Mouse (Mus musculus): ENCODE results near the gene Map4k4. TPM values are rescaled to one million over a fixed set of nuclear protein-coding genes. Genes with fewer than 3 reads are reported as not detected.

Map4k4 gene
- polyA plus RNA-seq, 1 experiment from 2014 or later = 14.7 TPM

GRCm38 (mm10) chr1:39904720-39905119 lies 4.0 kb downstream of the Map4k4 start:
- Histone ChIP-seq H3K4me1 (ENCODE audit: control insufficient read depth, insufficient read depth, low read length) (peaks cover 56% of the 10 kb centered on the region), H3K27ac (ENCODE audit: low read length) (no peak overlapping the region), H3K9me3 (replicated peaks; ENCODE audit: control insufficient read depth, low read length) (no peaks in the 10 kb centered on the region), H3K9ac (ENCODE audit: low read length) (no peak overlapping the region), H3K4me2 (ENCODE audit: low read depth, low read length) (no peak overlapping the region), H3K36me3 (ENCODE audit: control insufficient read depth, insufficient read depth) (no peaks in the 10 kb centered on the region), H3K4me3 (ENCODE audit: low read length) (no peak overlapping the region), H3K27me3 (ENCODE audit: control insufficient read depth, insufficient read depth, low read length) (no peaks in the 10 kb centered on the region)
- ATAC-seq (replicated peaks; ENCODE audit: extremely low read depth, insufficient read depth, low FRiP score) = no peak
- 77% methylated on average over 3 of the region's 3 CpGs for WGBS

- Histone ChIP-seq H3K4me1 (ENCODE audit: control insufficient read depth, insufficient read depth, low read length) (peaks cover 64% of the 10 kb centered on the region), H3K27ac (ENCODE audit: low read length) (no peak overlapping the region), H3K4me3 (ENCODE audit: low read length) (no peak overlapping the region), H3K9ac (ENCODE audit: low read length) (no peak overlapping the region), H3K4me2 (ENCODE audit: low read depth, low read length) (peak overlapping the region; percentile 16; the same call in 1 of the 2 replicates), H3K27me3 (ENCODE audit: control insufficient read depth, insufficient read depth, low read length) (no peaks in the 10 kb centered on the region), H3K36me3 (ENCODE audit: control insufficient read depth, insufficient read depth) (peaks cover under 1% of the 10 kb centered on the region; the same call in 1 of the 2 replicates), H3K9me3 (replicated peaks; ENCODE audit: control insufficient read depth, low read length) (no peaks in the 10 kb centered on the region)
- 57% methylated on average over 11 of the region's 11 CpGs for WGBS
- ATAC-seq (replicated peaks; ENCODE audit: extremely low read depth, insufficient read depth, low FRiP score) = no peak
Observed at GRCm38 (mm10) chr1:39906921-39907320, 6.2 kb downstream of the Map4k4 start.

- 94% methylated on average over 2 of the region's 2 CpGs for WGBS
- Histone ChIP-seq H3K27me3 (ENCODE audit: control insufficient read depth, insufficient read depth, low read length) (no peaks in the 10 kb centered on the region), H3K4me3 (ENCODE audit: low read length) (no peak overlapping the region), H3K4me2 (ENCODE audit: low read depth, low read length) (no peak overlapping the region), H3K36me3 (ENCODE audit: control insufficient read depth, insufficient read depth) (peaks cover 5% of the 10 kb centered on the region; the same call in 1 of the 2 replicates), H3K9ac (ENCODE audit: low read length) (no peak overlapping the region), H3K9me3 (replicated peaks; ENCODE audit: control insufficient read depth, low read length) (no peaks in the 10 kb centered on the region), H3K4me1 (ENCODE audit: control insufficient read depth, insufficient read depth, low read length) (peaks cover 56% of the 10 kb centered on the region), H3K27ac (ENCODE audit: low read length) (no peak overlapping the region)
- no peak for ATAC-seq (replicated peaks; ENCODE audit: extremely low read depth, insufficient read depth, low FRiP score)
Observed at GRCm38 (mm10) chr1:39908976-39909375, 8.3 kb downstream of the Map4k4 start.

GRCm38 (mm10) chr1:39911446-39911845 lies 10.7 kb downstream of the Map4k4 start:
- Histone ChIP-seq H3K9ac (ENCODE audit: low read length) (no peak overlapping the region), H3K9me3 (replicated peaks; ENCODE audit: control insufficient read depth, low read length) (peaks cover 7% of the 10 kb centered on the region; the same call in 1 of the 2 replicates), H3K27ac (ENCODE audit: low read length) (no peak overlapping the region), H3K27me3 (ENCODE audit: control insufficient read depth, insufficient read depth, low read length) (no peaks in the 10 kb centered on the region), H3K36me3 (ENCODE audit: control insufficient read depth, insufficient read depth) (peaks cover 13% of the 10 kb centered on the region), H3K4me1 (ENCODE audit: control insufficient read depth, insufficient read depth, low read length) (peaks cover 43% of the 10 kb centered on the region), H3K4me2 (ENCODE audit: low read depth, low read length) (no peak overlapping the region), H3K4me3 (ENCODE audit: low read length) (no peak overlapping the region)
- 47% methylated on average over 3 of the region's 3 CpGs for WGBS
- no peak for ATAC-seq (replicated peaks; ENCODE audit: extremely low read depth, insufficient read depth, low FRiP score)

GRCm38 (mm10) chr1:39913256-39913655 lies 12.5 kb downstream of the Map4k4 start:
- H3K4me1 ChIP-seq (ENCODE audit: control insufficient read depth, insufficient read depth, low read length) = peaks cover 40% of the 10 kb centered on the region
- H3K4me3 ChIP-seq (ENCODE audit: low read length) = no peak overlapping the region
- no peaks in the 10 kb centered on the region for H3K27me3 ChIP-seq (ENCODE audit: control insufficient read depth, insufficient read depth, low read length)
- no peak overlapping the region for H3K9ac ChIP-seq (ENCODE audit: low read length)
- 65% methylated on average over 4 of the region's 4 CpGs for WGBS
- peaks cover 7% of the 10 kb centered on the region; the same call in 1 of the 2 replicates for H3K9me3 ChIP-seq (replicated peaks; ENCODE audit: control insufficient read depth, low read length)
- no peak for ATAC-seq (replicated peaks; ENCODE audit: extremely low read depth, insufficient read depth, low FRiP score)
- no peak overlapping the region for H3K4me2 ChIP-seq (ENCODE audit: low read depth, low read length)
- H3K36me3 ChIP-seq (ENCODE audit: control insufficient read depth, insufficient read depth) = peaks cover 13% of the 10 kb centered on the region
- H3K27ac ChIP-seq (ENCODE audit: low read length) = no peak overlapping the region

GRCm38 (mm10) chr1:39916144-39916543 lies 15.4 kb downstream of the Map4k4 start:
- Histone ChIP-seq H3K36me3 (ENCODE audit: control insufficient read depth, insufficient read depth) (peaks cover 13% of the 10 kb centered on the region), H3K9me3 (replicated peaks; ENCODE audit: control insufficient read depth, low read length) (peaks cover 7% of the 10 kb centered on the region; the same call in 1 of the 2 replicates), H3K4me1 (ENCODE audit: control insufficient read depth, insufficient read depth, low read length) (peaks cover 47% of the 10 kb centered on the region)

GRCm38 (mm10) chr1:39917855-39918516 lies 17.3 kb downstream of the Map4k4 start:
- 71% methylated on average over 13 of the region's 13 CpGs for WGBS
- ATAC-seq (replicated peaks; ENCODE audit: extremely low read depth, insufficient read depth, low FRiP score) = peak; percentile 16; the same call in 1 of the 2 replicates
- Histone ChIP-seq H3K4me2 (ENCODE audit: low read depth, low read length) (no peak overlapping the region), H3K27me3 (ENCODE audit: control insufficient read depth, insufficient read depth, low read length) (no peaks in the 10 kb centered on the region), H3K4me3 (ENCODE audit: low read length) (no peak overlapping the region), H3K9ac (ENCODE audit: low read length) (no peak overlapping the region), H3K9me3 (replicated peaks; ENCODE audit: control insufficient read depth, low read length) (peaks cover 7% of the 10 kb centered on the region; the same call in 1 of the 2 replicates), H3K4me1 (ENCODE audit: control insufficient read depth, insufficient read depth, low read length) (peaks cover 56% of the 10 kb centered on the region), H3K27ac (ENCODE audit: low read length) (peak overlapping the region; percentile 25), H3K36me3 (ENCODE audit: control insufficient read depth, insufficient read depth) (peaks cover 8% of the 10 kb centered on the region)

More at GRCm38 (mm10) chr1:39916144-39916543, 15.4 kb downstream of the Map4k4 start:
- Histone ChIP-seq H3K9ac (ENCODE audit: low read length) (no peak overlapping the region), H3K27ac (ENCODE audit: low read length) (no peak overlapping the region), H3K4me2 (ENCODE audit: low read depth, low read length) (no peak overlapping the region), H3K27me3 (ENCODE audit: control insufficient read depth, insufficient read depth, low read length) (no peaks in the 10 kb centered on the region), H3K4me3 (ENCODE audit: low read length) (no peak overlapping the region)
- WGBS = 91% methylated on average over 4 of the region's 4 CpGs
- ATAC-seq (replicated peaks; ENCODE audit: extremely low read depth, insufficient read depth, low FRiP score) = no peak

- H3K36me3 ChIP-seq (ENCODE audit: control insufficient read depth, insufficient read depth) = peaks cover 8% of the 10 kb centered on the region
- no peak overlapping the region for H3K4me2 ChIP-seq (ENCODE audit: low read depth, low read length)
- no peak overlapping the region for H3K4me3 ChIP-seq (ENCODE audit: low read length)
- no peaks in the 10 kb centered on the region for H3K27me3 ChIP-seq (ENCODE audit: control insufficient read depth, insufficient read depth, low read length)
- H3K4me1 ChIP-seq (ENCODE audit: control insufficient read depth, insufficient read depth, low read length) = peaks cover 62% of the 10 kb centered on the region
- H3K9me3 ChIP-seq (replicated peaks; ENCODE audit: control insufficient read depth, low read length) = peaks cover 7% of the 10 kb centered on the region; the same call in 1 of the 2 replicates
- H3K9ac ChIP-seq (ENCODE audit: low read length) = no peak overlapping the region
- ATAC-seq (replicated peaks; ENCODE audit: extremely low read depth, insufficient read depth, low FRiP score) = no peak
- WGBS = 42% methylated on average over 7 of the region's 7 CpGs
- no peak overlapping the region; the same call in 1 of the 2 replicates for H3K27ac ChIP-seq (ENCODE audit: low read length)
Observed at GRCm38 (mm10) chr1:39918517-39919115, 17.9 kb downstream of the Map4k4 start.

GRCm38 (mm10) chr1:39920616-39921015 lies 19.9 kb downstream of the Map4k4 start:
- no peak overlapping the region for H3K9ac ChIP-seq (ENCODE audit: low read length)
- 0 out of 2 replicates have a peak, but pooled peaks cover 4% of the 10 kb centered on the region for H3K36me3 ChIP-seq (ENCODE audit: control insufficient read depth, insufficient read depth)
- H3K4me3 ChIP-seq (ENCODE audit: low read length) = no peak overlapping the region
- peaks cover 77% of the 10 kb centered on the region for H3K4me1 ChIP-seq (ENCODE audit: control insufficient read depth, insufficient read depth, low read length)
- H3K27me3 ChIP-seq (ENCODE audit: control insufficient read depth, insufficient read depth, low read length) = no peaks in the 10 kb centered on the region
- no peaks in the 10 kb centered on the region for H3K9me3 ChIP-seq (replicated peaks; ENCODE audit: control insufficient read depth, low read length)
- ATAC-seq (replicated peaks; ENCODE audit: extremely low read depth, insufficient read depth, low FRiP score) = no peak
- peak overlapping the region; percentile 56 for H3K27ac ChIP-seq (ENCODE audit: low read length)
- H3K4me2 ChIP-seq (ENCODE audit: low read depth, low read length) = no peak overlapping the region
- 50% methylated on average over 2 of the region's 2 CpGs for WGBS
